Mouse (Mus musculus): Measurements from ENCODE around the gene 2610528J11Rik. TPM values are rescaled to one million over a fixed set of nuclear protein-coding genes. Genes with fewer than 3 reads are reported as not detected.
"Not testable (repeated sequence)": the region's sequence is repeated elsewhere in the genome, so short reads cannot be mapped to it uniquely, and the experiment has no call there.

2610528J11Rik gene
- 4.1 and 5.0 TPM in 2 replicates for polyA plus RNA-seq (2015; fragmentation: Nextera tagmentation; extraction: Ambion mirVana)

DNA sequence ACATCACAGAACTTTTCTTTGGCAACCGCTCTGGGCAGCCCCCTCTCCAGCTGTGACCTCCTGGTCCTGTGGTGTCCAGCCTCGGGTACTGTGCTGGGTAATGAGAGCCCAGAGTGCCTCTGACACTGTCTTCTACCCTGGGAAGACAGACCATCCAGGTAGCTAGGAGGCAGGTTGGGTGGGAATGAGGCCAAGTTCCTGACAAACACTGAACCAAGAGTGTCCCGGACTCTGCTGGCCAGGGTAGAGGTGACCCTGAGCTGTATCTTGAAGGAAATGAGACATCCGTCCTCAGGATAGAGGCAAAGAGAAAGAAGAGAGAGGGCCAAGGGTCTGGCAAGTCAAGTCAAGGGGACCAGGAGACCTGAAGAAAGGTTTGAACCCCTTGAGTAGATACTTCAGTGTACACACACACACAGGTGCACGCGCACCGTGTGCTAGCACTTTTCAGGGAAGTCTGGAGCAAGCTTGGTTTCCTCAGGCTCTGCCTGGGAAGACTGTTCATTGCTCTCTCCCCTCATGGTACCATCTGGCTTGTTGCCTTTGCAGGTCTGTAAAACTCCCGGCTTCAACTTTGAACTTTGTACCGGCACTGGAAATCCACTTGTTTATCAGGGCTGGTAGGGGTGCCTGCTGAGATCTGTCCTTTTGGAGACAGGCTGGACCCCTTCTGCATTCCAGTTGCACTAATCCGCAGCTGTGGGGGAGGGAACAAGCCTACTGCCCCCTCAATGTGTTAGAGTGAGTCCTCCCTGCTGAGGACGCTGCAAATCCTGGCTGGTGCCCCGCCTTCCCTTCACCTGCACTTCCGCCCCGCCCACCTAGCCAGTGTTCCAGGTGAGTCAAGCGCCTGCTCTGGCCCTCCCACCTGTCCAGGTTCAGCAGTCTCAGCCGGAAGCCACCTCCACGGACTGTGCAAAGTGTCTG, at the start of gene 2610528J11Rik:
Gene 2610528J11Rik (plus strand): TSS at position 592 of the 927 bp plus-strand sequence.
- H3K9me3 ChIP-seq, result no peaks in the 10 kb centered on the region
- no peaks in the 10 kb centered on the region for H3K36me3 ChIP-seq
- WGBS, result 34% methylated on average over 17 of the region's 17 CpGs
- no peak for ATAC-seq (ENCODE audit: insufficient number of reproducible peaks, insufficient read depth, low FRiP score, low TSS enrichment, low read depth)
- peaks cover 4% of the 10 kb centered on the region; the same call in 1 of the 2 replicates for H3K4me1 ChIP-seq
- peak within 1 kb of the TSS; percentile 28 for H3K4me3 ChIP-seq
- H3K27me3 ChIP-seq, result no peaks in the 10 kb centered on the region
- peak within 1 kb of the TSS; percentile 31 for H3K4me2 ChIP-seq
- peak within 1 kb of the TSS; percentile 11; the same call in 1 of the 2 replicates for H3K27ac ChIP-seq
- H3K9ac ChIP-seq, result no peak within 1 kb of the TSS

DNA sequence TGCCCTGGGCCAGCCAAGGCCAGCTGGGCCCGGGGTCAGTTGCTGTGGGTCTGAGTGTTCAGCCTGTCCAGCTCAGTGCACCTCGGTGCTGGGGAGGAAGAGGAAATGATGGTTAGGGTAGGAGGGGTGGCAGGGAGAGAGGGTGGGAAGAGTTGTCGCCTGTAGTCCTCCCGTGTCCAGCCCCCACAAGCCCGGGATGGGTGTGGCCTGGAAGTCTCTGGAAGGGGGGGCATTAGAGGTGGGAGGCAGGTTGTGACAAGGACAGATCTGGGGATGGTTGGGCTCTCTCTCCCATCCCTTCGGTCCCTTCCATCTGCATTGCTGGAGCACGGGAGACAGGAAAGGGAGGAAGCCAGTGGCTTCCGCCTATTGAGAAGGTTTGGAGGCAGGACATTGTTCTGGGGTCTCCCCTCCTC, 37.1 kb upstream of the 2610528J11Rik start, which contains the start of gene Tie1:
Gene Tie1 (minus strand): TSS at position 345 of the 416 bp plus-strand sequence.
- ATAC-seq (ENCODE audit: insufficient number of reproducible peaks, insufficient read depth, low FRiP score, low TSS enrichment, low read depth), result 0 out of 2 replicates have a peak, but pooled peaks have one; percentile 10
- Histone ChIP-seq H3K4me1 (no peaks in the 10 kb centered on the region), H3K27me3 (no peaks in the 10 kb centered on the region), H3K27ac (no peak within 1 kb of the TSS), H3K36me3 (no peaks in the 10 kb centered on the region), H3K9me3 (no peaks in the 10 kb centered on the region), H3K9ac (no peak within 1 kb of the TSS), H3K4me3 (no peak within 1 kb of the TSS), H3K4me2 (no peak within 1 kb of the TSS; the same call in 1 of the 2 replicates)
- 79% methylated on average over 8 of the region's 8 CpGs for WGBS

DNA sequence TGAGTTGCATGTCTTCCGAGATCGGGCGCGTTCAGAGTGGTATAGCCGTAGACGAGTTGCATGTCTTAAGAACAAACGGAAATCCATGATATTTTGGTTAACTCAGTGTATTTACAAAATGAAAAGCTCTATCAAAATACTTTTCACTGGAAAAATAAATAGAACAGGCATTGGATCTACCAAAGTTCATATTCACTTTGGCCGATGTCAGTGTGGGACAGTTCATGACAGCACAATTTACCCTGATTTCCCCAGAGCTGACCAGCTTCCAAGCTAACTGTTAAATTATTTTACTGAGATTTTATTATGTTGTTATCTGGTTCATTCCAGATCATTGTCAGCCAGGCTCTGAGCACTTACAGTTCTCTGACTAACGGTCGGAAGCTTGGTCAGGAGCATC, 36.3 kb upstream of the 2610528J11Rik start:
- ATAC-seq (ENCODE audit: insufficient number of reproducible peaks, insufficient read depth, low FRiP score, low TSS enrichment, low read depth), result no peak
- Histone ChIP-seq H3K27me3 (no peaks in the 10 kb centered on the region), H3K4me3 (no peak overlapping the region), H3K36me3 (no peaks in the 10 kb centered on the region), H3K9ac (no peak overlapping the region), H3K4me1 (no peaks in the 10 kb centered on the region), H3K4me2 (no peak overlapping the region), H3K9me3 (no peaks in the 10 kb centered on the region), H3K27ac (no peak overlapping the region)
- 89% methylated on average over 10 of the region's 10 CpGs for WGBS

DNA sequence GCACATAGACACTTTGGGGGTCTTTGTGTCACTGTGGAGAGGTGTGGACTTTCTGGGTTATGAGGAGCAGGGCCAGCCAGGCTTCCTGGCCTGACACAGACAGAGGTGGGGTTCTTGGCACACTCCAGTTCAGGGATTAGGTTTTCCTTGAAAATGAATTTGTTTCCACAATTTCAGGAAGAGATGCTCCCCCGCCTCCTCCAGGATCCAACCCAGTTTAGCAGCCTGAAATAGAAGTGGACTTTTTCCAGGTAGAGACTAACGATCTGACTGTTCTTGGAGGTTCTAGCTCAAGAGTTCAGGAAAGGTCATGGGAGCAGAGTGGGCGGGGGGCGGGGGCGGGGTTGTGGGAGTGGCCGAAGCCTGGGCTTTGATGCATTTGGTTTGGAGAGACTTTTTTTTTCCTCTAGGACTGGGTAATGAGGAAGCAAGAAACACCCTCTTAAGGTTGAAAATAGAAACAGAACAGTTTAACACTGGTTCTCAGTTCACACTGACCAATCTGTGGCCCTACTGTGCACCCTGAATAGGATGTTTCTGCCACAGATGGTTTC, 26.6 kb upstream of the 2610528J11Rik start:
- Histone ChIP-seq H3K9me3 (no peaks in the 10 kb centered on the region), H3K4me3 (no peak overlapping the region), H3K27me3 (no peaks in the 10 kb centered on the region), H3K4me2 (no peak overlapping the region), H3K27ac (no peak overlapping the region), H3K36me3 (no peaks in the 10 kb centered on the region), H3K9ac (no peak overlapping the region), H3K4me1 (no peaks in the 10 kb centered on the region)
- 52% methylated on average over 6 of the region's 6 CpGs for WGBS
- no peak for ATAC-seq (ENCODE audit: insufficient number of reproducible peaks, insufficient read depth, low FRiP score, low TSS enrichment, low read depth)

DNA sequence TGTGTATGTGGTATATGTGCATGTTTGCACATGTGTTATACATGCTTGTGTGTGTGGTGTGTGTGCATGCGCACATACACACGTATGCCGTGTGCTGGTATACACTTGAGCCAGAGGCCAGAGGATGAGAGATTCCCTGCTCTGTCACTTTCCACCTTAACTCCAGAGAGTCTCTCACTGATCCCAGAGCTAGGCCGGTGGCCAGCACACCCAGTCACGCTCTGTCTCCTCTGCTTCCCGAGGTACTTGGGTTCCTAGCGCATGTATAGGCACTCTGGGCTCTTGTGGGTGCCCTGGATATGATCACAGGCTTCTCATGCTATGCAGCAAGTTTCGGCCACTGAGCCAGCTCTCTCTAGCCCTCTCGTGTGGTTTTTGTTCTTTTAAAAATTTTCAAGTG, 26.0 kb upstream of the 2610528J11Rik start:
- WGBS, result 69% methylated on average over 9 of the region's 9 CpGs
- no peak for ATAC-seq (ENCODE audit: insufficient number of reproducible peaks, insufficient read depth, low FRiP score, low TSS enrichment, low read depth)
- H3K4me3 ChIP-seq, result no peak overlapping the region
- H3K9ac ChIP-seq, result no peak overlapping the region
- H3K27ac ChIP-seq, result no peak overlapping the region
- no peaks in the 10 kb centered on the region for H3K9me3 ChIP-seq
- H3K27me3 ChIP-seq, result no peaks in the 10 kb centered on the region
- no peak overlapping the region for H3K4me2 ChIP-seq
- no peaks in the 10 kb centered on the region for H3K36me3 ChIP-seq
- no peaks in the 10 kb centered on the region for H3K4me1 ChIP-seq

DNA sequence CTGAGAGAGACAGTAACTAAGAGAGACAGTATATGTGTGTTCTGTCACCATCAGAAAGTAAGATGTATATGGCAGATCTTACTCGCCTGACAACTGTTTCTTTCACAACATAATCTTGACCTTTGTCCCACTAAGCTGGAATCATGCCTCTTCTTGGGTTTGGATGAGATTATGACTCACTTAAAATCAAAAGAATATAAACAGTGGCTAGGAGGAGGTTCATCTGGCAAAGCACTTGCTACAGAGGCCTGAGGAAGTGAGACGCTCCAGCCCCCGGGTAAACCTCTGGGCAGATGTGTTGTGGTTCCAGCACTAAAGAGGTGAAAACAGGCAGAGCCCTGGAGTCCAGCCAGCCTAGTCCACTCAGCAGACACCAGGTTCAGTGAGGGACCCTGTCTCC, 21.2 kb upstream of the 2610528J11Rik start:
- no peaks in the 10 kb centered on the region for H3K9me3 ChIP-seq
- no peaks in the 10 kb centered on the region for H3K27me3 ChIP-seq
- WGBS, result 72% methylated on average over 3 of the region's 3 CpGs
- H3K36me3 ChIP-seq, result no peaks in the 10 kb centered on the region
- no peak overlapping the region for H3K4me2 ChIP-seq
- 0 out of 2 replicates have a peak, but pooled peaks cover 5% of the 10 kb centered on the region for H3K4me1 ChIP-seq
- no peak overlapping the region for H3K4me3 ChIP-seq
- ATAC-seq (ENCODE audit: insufficient number of reproducible peaks, insufficient read depth, low FRiP score, low TSS enrichment, low read depth), result no peak
- no peak overlapping the region for H3K9ac ChIP-seq
- H3K27ac ChIP-seq, result no peak overlapping the region

DNA sequence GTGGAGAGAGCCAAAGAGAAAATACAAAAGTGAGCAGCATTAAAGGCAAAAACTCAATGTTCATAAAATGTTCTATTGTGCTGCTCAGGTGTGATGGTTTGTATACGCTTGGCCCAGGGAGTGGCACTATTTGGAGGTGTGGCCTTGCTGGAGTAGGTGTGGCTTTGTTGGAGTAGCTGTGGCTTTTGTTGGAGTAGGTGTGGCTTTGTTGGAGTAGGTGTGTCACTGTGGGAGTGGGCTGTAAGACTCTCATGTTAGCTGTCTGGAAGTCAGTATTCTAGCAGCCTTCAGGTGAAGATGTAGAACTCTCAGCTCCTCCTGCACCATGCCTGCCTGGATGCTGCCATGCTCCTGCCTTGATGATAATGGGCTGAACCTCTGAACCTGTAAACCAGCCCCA, 19.6 kb upstream of the 2610528J11Rik start:
- not testable (repeated sequence) for H3K9ac ChIP-seq; H3K27ac ChIP-seq; H3K4me2 ChIP-seq; H3K9me3 ChIP-seq; H3K27me3 ChIP-seq; H3K4me3 ChIP-seq; H3K4me1 ChIP-seq; ATAC-seq (ENCODE audit: insufficient number of reproducible peaks, insufficient read depth, low FRiP score, low TSS enrichment, low read depth); H3K36me3 ChIP-seq
- 76% methylated on average over 1 of the region's 1 CpGs for WGBS

DNA sequence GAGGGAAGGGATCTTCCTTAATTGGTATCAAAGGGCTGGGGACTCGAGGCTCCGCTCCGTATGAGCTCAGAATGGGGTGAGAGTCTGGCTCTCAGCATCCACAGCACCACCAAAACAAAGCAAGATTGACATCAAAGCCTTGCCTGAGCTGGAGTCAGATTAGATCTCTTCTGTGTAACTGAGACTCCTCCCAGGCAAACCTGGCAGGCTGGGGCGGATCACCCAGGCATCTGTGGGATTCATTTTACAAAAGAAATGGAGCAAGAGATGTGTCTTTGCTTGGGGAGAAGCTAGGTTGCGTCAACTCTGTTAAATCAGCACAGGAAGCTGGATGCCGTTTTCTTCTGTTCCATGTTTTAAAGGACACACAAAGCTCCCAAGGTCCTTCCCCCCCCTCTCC, 17.7 kb upstream of the 2610528J11Rik start:
- Histone ChIP-seq H3K27ac (0 out of 2 replicates have a peak overlapping the region, but pooled peaks have one; percentile 44), H3K36me3 (no peaks in the 10 kb centered on the region), H3K4me1 (0 out of 2 replicates have a peak, but pooled peaks cover 5% of the 10 kb centered on the region), H3K9ac (no peak overlapping the region), H3K9me3 (no peaks in the 10 kb centered on the region), H3K4me3 (no peak overlapping the region), H3K27me3 (no peaks in the 10 kb centered on the region), H3K4me2 (no peak overlapping the region)
- 0 out of 2 replicates have a peak, but pooled peaks have one; percentile 20 for ATAC-seq (ENCODE audit: insufficient number of reproducible peaks, insufficient read depth, low FRiP score, low TSS enrichment, low read depth)
- WGBS, result 6% methylated on average over 6 of the region's 6 CpGs

DNA sequence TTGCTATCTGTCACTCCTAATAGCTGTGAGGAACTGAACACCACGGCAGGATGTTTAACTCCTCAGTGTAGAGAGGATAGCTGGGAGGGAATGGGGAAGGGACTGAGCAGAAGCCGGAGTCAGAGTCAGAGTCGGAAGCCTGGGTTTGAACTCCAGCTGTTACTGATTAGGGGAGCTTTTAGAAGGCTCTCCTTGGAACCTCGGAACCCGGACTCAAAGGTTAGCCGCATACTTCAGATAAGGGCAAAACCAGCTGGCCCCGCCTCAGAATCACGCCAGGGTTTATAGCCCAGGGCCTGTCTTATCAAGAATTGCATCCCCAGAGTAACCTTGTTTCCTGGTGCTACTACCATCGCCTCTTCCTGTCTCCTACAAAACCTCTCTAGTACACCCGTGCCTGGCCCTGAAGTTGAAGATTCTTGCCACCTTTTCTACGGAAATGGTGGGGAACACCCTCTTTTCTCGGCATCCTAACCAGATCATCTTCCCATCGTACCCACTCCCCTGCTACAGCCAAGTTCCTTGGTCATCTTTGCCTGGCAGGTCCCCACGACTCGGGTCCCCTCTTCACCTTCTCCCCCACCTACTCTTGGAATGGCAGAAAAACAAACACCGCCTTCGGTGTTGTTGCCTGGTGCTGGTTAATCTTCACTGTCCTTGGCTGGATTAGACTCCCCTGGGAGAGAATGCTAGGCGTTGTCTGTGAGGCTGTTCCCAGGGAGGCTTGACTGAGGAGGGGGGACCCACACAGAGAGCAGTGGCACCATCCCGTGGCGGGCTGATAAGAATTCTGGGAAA, 9.9 kb upstream of the 2610528J11Rik start:
- Histone ChIP-seq H3K9me3 (no peaks in the 10 kb centered on the region), H3K4me1 (peaks cover 13% of the 10 kb centered on the region), H3K27ac (no peak overlapping the region), H3K4me3 (no peak overlapping the region), H3K27me3 (peaks cover 11% of the 10 kb centered on the region; the same call in 1 of the 2 replicates), H3K36me3 (no peaks in the 10 kb centered on the region), H3K9ac (no peak overlapping the region), H3K4me2 (no peak overlapping the region)
- ATAC-seq (ENCODE audit: insufficient number of reproducible peaks, insufficient read depth, low FRiP score, low TSS enrichment, low read depth), result no peak
- WGBS, result 8% methylated on average over 20 of the region's 20 CpGs

DNA sequence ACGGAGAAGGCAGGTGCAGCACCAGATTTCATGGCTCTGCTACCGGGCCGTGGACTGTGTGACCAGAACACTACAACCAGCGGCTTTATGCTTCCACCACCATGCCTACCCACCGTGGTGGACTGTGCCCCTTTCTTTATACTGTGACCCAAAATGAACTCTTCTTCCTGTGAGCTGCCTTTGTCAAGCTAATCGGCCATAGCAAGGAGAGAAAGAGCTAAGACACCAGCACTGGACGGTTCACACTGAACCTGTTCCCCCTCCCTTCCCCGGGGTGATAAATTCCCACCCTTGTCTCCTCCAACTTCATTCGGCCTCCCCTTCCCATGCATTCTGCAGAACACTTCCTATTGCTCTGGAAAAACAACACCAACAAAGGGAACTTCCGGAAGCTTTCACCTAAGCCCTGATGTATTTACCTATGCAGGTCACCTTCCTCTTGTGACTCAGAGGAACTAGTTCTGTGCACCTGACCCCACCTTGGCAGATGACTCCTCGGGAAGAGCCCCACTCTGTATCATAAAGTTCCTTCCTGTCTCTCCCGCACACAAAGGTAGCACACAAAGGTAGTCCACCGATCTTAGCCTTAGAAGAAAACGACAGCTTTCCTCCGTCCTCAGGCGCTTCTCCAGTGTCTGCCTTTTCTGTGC, 9.2 kb upstream of the 2610528J11Rik start:
- no peaks in the 10 kb centered on the region for H3K36me3 ChIP-seq
- 35% methylated on average over 15 of the region's 16 CpGs for WGBS
- ATAC-seq (ENCODE audit: insufficient number of reproducible peaks, insufficient read depth, low FRiP score, low TSS enrichment, low read depth), result no peak

DNA sequence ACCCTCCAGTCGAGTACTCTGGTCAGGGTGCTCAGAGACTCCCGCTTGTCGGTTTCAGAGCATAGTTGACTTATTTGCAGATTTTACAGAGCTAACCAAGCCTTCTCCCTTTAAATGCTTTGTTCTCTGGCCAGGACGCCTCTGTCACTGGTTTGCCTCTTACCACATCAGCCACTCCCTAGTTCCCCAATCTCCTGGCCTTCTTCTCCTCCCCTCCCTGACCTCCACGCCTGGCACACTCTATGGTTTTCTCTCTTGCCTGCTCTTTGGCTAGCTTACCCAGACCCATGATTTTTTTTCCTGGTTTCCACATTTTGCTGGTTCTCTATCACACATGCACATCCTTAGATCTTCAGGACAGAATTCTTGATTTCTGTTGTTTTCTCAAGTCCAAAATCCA, 8.6 kb upstream of the 2610528J11Rik start:
- Histone ChIP-seq H3K4me3 (no peak overlapping the region), H3K27me3 (peaks cover 11% of the 10 kb centered on the region; the same call in 1 of the 2 replicates), H3K4me1 (peaks cover 13% of the 10 kb centered on the region), H3K27ac (no peak overlapping the region), H3K9ac (no peak overlapping the region), H3K9me3 (no peaks in the 10 kb centered on the region), H3K4me2 (no peak overlapping the region), H3K36me3 (no peaks in the 10 kb centered on the region)
- ATAC-seq (ENCODE audit: insufficient number of reproducible peaks, insufficient read depth, low FRiP score, low TSS enrichment, low read depth), result no peak
- WGBS, result 58% methylated on average over 5 of the region's 5 CpGs

More for the DNA sequence above, 9.2 kb upstream of the 2610528J11Rik start:
- Histone ChIP-seq H3K4me2 (no peak overlapping the region), H3K27ac (no peak overlapping the region), H3K9ac (no peak overlapping the region), H3K4me1 (peaks cover 13% of the 10 kb centered on the region), H3K9me3 (no peaks in the 10 kb centered on the region), H3K4me3 (no peak overlapping the region), H3K27me3 (peaks cover 11% of the 10 kb centered on the region; the same call in 1 of the 2 replicates)
